7 mouse cellular contexts compared by ENCODE assay signal in the genomic region with DNA sequence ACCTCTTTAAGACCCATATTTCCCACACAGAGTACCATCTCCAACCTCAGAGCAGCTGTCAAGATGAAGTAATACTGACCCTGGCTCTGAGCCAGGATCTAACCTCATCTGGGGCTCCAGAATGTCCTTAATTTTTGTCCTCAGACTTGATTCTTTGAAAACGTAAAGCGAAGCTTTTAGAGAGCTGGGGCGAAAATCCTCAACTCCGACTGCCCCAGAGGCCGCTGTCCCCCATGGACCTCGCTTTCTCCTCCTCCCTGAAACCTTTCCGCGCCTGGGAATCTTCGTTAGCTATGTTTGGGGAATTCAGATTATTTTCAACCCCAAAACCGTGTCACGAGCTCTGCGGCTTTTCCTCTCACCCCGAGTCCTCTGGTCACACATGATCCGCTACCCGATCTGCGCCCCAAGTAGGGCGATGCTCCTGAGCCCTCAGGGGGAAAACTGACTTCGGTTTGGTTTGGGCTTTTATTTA. TPM values are rescaled to one million over a fixed set of nuclear protein-coding genes. Genes with fewer than 3 reads are reported as not detected.
DNase-seq lines count a peak whose midpoint lies in the region; TF ChIP-seq lines count a peak whose summit lies in the region.

No protein-coding gene starts in this region.

- H3K4me1 ChIP-seq in brown adipose tissue, adult 24 weeks (ENCODE audit: control insufficient read depth, insufficient read depth, insufficient read length, low read length): no peaks in the 10 kb centered on the region
- no peaks in the 10 kb centered on the region; the same call in 1 of the 2 replicates for H3K4me1 ChIP-seq in lung, adult 2 months (ENCODE audit: control insufficient read depth, insufficient read depth, low read length)
- H3K4me1 ChIP-seq in olfactory bulb, adult 2 months (ENCODE audit: control insufficient read depth, insufficient read depth, low read length): 0 out of 2 replicates have a peak, but pooled peaks cover 2% of the 10 kb centered on the region

- peak overlapping the region; percentile 98 for H3K4me3 ChIP-seq in brown adipose tissue, adult 24 weeks (ENCODE audit: insufficient read depth, low read depth, low read length)
- peak overlapping the region; percentile 63 for H3K4me3 ChIP-seq in lung, adult 2 months (replicated peaks; ENCODE audit: extremely low read depth, low read depth, low read length)
- peak overlapping the region; percentile 61 for H3K4me3 ChIP-seq in olfactory bulb, adult 2 months (ENCODE audit: insufficient read depth, low read depth, low read length)

- TF ChIP-seq POLR2A in lung, adult 2 months (IDR thresholded peaks at IDR 0.05; ENCODE audit: borderline replicate concordance, extremely low read depth, low read depth, low read length): no peak
- TF ChIP-seq POLR2A in olfactory bulb, adult 2 months (IDR thresholded peaks at IDR 0.05; ENCODE audit: insufficient read depth, low read depth, low read length): no peak

- no peak for TF ChIP-seq CTCF in lung, adult 2 months (IDR thresholded peaks at IDR 0.05; ENCODE audit: insufficient read depth, low read length)
- TF ChIP-seq CTCF in olfactory bulb, adult 2 months (IDR thresholded peaks at IDR 0.05; ENCODE audit: insufficient read depth, low read depth, low read length): no peak

- WGBS in lung, adult 2 months: under 1% methylated on average over 18 of the region's 18 CpGs
- under 1% methylated on average over 18 of the region's 18 CpGs for WGBS in olfactory bulb, adult 2 months

- peak; percentile 15 for DNase-seq in urinary bladder, postnatal 25 days (ENCODE audit: low spot score)
- no peak for DNase-seq in urinary bladder, postnatal 4 days (ENCODE audit: low spot score in 2 of 2)
- peak; percentile 20 to 29 for DNase-seq in gastrocnemius, postnatal 4 days (ENCODE audit: low spot score in 2 of 2)
- peak; percentile 28 for DNase-seq in kidney, adult 18-20 months
- peak; percentile 46 for DNase-seq in lung, adult 2 months

- H3K27ac ChIP-seq in brown adipose tissue, adult 24 weeks (replicated peaks; ENCODE audit: low read depth, low read length): no peak overlapping the region
- no peak overlapping the region for H3K27ac ChIP-seq in olfactory bulb, adult 2 months (ENCODE audit: insufficient read depth, low read depth, low read length)

RNA-seq across cellular contexts. Expression of gene Abca5, which starts 0.7 kb away (rescaled TPM):
- polyA plus RNA-seq in brown adipose tissue, adult 24 weeks (2012; ENCODE audit: insufficient read depth, insufficient read length, missing spikeins): 2.2 and 3.8 TPM in 2 replicates
- total RNA-seq in gastrocnemius, postnatal 4 days (2021): 10 to 100 TPM; 17.1 to 19.8 TPM
- polyA plus RNA-seq in lung, adult 2 months (2012; rRNA removed): 2.5 and 4.1 TPM in 2 replicates
- polyA plus RNA-seq in olfactory bulb, adult 2 months (2012; ENCODE audit: insufficient read depth, insufficient read length, low replicate concordance, missing spikeins): not detected in 2 replicates

Comparison
In these comparisons a context has a peak if more than half of its experiments do, and no peak if none do; other contexts are left out.
1. DNase-seq: peak in urinary bladder, postnatal 25 days (single experiment), gastrocnemius, postnatal 4 days (2 of 2), kidney, adult 18-20 months (single experiment) and lung, adult 2 months (single experiment); none in urinary bladder, postnatal 4 days (0 of 2).
2. Peak in every context shown above with its lines, with median percentiles within 50 percentile points of each other: H3K4me3 ChIP-seq.